Mouse (Mus musculus) liver, embryonic 15.5 days (tissue): Measurements from ENCODE around the gene Gga3. TPM values are rescaled to one million over a fixed set of nuclear protein-coding genes. Genes with fewer than 3 reads are reported as not detected.

Experiments
- ATAC-seq: fragments of 200-750 bp; cut with Nextera tagmentation; 2 replicates; pipeline ENCODE4 v1.8.0; 2017; ENCODE audit warnings: moderate number of reproducible peaks, mild to moderate bottlenecking, moderate library complexity; ENCODE audit not compliant: insufficient read depth
- H3K27ac ChIP-seq: fragments of 300-500 bp; sonication (generic); replicated peaks from 2 replicates; pipeline ENCODE4 v1.5.1; 2015; ENCODE audit warnings: mild to moderate bottlenecking, inconsistent platforms
- H3K27me3 ChIP-seq: fragments of 300-500 bp; sonication (generic); 2 replicates; pipeline ENCODE4 v1.6.1; 2015; ENCODE audit warnings: mild to moderate bottlenecking, inconsistent platforms
- H3K36me3 ChIP-seq: fragments of 300-500 bp; sonication (generic); replicated peaks from 2 replicates; pipeline ENCODE4 v1.6.1; 2015; ENCODE audit warnings: moderate library complexity, mild to moderate bottlenecking, inconsistent platforms
- H3K4me1 ChIP-seq: fragments of 300-500 bp; sonication (generic); replicated peaks from 2 replicates; pipeline ENCODE4 v1.6.1; 2015; ENCODE audit warnings: inconsistent platforms
- H3K4me2 ChIP-seq: fragments of 300-500 bp; sonication (generic); 2 replicates; pipeline ENCODE4 v1.6.1; 2015; ENCODE audit warnings: moderate library complexity, mild to moderate bottlenecking, inconsistent platforms
- H3K4me3 ChIP-seq: fragments of 300-500 bp; sonication (generic); replicated peaks from 2 replicates; pipeline ENCODE4 v1.5.1; 2015; ENCODE audit warnings: mild to moderate bottlenecking, inconsistent platforms
- H3K9ac ChIP-seq: fragments of 300-500 bp; sonication (generic); 2 replicates; pipeline ENCODE4 v1.6.1; 2015; ENCODE audit warnings: moderate library complexity, mild to moderate bottlenecking, inconsistent platforms
- H3K9me3 ChIP-seq: fragments of 300-500 bp; sonication (generic); replicated peaks from 2 replicates; pipeline ENCODE4 v1.6.1; 2016; ENCODE audit warnings: inconsistent platforms
- WGBS: fragments of 180-500 bp; shearing (Covaris S2); methylation state at CpG from one replicate; pipeline ENCODE4 v1.1.7; 2015; ENCODE audit warnings: mixed read lengths; ENCODE audit not compliant: insufficient replicate concordance; 5-methylcytosine and 5-hydroxymethylcytosine counted together
- polyA plus RNA-seq: library from polyadenylated mRNA; unstranded; fragments of >200 nt; fragmentation: Nextera tagmentation; extraction: Ambion mirVana; gene quantifications from 2 replicates; pipeline ENCODE4 v1.2.1, GENCODE M21; 2015

Gene Gga3
- polyA plus RNA-seq, 1 experiment from 2014 or later: 7.7 TPM

DNA sequence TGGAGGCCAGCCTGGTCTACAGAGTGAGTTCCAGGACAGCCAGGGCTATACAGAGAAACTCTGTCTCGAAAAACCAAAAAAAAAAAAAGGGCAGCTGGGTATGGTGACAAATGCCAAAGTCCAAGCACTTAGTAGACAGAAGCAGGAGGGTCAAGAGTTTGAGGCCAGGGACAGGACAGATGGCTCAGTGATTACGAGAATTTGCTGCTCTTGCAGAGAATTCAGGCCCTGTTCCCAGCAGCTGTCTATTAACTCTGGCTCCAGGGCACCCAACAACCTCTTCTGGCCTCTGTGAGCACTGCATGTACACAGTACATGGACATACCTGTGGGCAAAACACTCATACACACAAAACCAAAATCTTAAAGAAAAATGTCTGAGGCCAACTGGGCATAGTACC lies 14.2 kb upstream of the Gga3 start:
- no peak for ATAC-seq
- no peak overlapping the region for H3K9ac ChIP-seq
- no peaks in the 10 kb centered on the region for H3K9me3 ChIP-seq
- H3K27me3 ChIP-seq: no peaks in the 10 kb centered on the region
- no peak overlapping the region for H3K4me3 ChIP-seq
- WGBS: 62% methylated on average over 2 of the region's 2 CpGs
- H3K4me2 ChIP-seq: no peak overlapping the region
- H3K4me1 ChIP-seq: peaks cover 16% of the 10 kb centered on the region
- H3K36me3 ChIP-seq: peaks cover 59% of the 10 kb centered on the region
- no peak overlapping the region for H3K27ac ChIP-seq

DNA sequence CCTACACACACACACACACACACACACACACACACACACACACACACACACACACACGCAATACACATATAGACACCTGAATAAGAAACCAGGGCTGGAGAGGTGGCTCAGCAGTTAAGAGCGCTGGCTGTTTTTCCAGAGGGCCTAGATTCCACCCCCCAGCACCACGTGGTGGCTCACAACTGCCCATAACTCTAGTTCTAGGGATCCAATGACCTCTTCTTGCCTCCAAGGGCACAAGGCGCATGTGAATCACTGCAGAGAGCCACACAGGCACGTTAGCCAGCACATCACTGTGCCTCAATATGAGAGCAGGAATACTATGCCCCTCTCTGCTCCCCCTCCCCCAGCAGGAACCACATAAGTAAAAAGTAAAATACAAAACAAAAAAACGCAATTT lies 13.0 kb upstream of the Gga3 start:
- Histone ChIP-seq H3K9ac (no peak overlapping the region), H3K36me3 (peaks cover 48% of the 10 kb centered on the region), H3K4me3 (no peak overlapping the region), H3K27ac (no peak overlapping the region), H3K9me3 (no peaks in the 10 kb centered on the region), H3K4me2 (no peak overlapping the region), H3K27me3 (no peaks in the 10 kb centered on the region), H3K4me1 (peaks cover 23% of the 10 kb centered on the region)
- 77% methylated on average over 6 of the region's 6 CpGs for WGBS
- no peak for ATAC-seq

DNA sequence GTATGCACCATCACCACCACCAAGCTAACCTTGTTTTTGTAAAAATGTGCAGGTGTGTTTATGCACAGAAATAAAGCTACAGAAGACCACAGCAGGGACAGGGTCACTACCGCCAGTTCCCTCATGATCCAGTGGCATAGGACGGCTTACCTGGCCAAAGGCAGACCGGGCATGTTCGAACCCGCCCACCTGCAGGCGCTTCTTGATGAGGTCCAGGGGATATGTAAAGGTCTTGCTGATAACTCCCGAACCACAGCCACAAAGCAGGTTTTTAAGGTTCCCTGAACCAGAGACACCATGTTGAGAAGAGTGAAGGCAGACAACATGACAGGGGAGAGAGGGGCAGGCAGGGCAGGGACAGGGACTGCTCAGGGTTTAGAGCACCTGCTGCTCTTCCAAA lies 12.5 kb upstream of the Gga3 start:
- H3K27ac ChIP-seq: no peak overlapping the region
- H3K9me3 ChIP-seq: no peaks in the 10 kb centered on the region
- H3K4me1 ChIP-seq: peaks cover 28% of the 10 kb centered on the region
- no peaks in the 10 kb centered on the region for H3K27me3 ChIP-seq
- peaks cover 48% of the 10 kb centered on the region for H3K36me3 ChIP-seq
- WGBS: 74% methylated on average over 7 of the region's 7 CpGs
- no peak overlapping the region for H3K4me2 ChIP-seq
- no peak overlapping the region for H3K4me3 ChIP-seq
- ATAC-seq: no peak
- no peak overlapping the region for H3K9ac ChIP-seq

DNA sequence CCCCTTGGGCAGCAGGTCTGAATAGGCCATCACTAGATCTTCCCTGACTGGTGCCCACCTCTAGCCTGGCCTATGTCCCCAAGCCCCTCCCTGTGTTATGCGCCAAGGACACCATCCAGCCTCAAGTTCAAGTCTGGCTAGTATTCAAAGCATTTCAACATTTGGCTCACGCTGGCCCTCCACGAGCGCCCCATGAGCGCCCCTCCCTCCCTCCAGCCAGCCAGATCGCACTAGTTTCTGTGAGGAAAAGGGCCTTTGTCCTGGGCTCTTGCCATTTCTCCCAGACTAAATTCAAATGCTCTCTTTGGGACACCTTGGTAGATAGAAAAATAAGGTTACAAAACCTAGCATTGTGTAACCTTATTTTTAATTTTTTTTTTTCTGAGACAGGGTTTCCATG lies 12.0 kb upstream of the Gga3 start:
- Histone ChIP-seq H3K9me3 (no peaks in the 10 kb centered on the region), H3K9ac (no peak overlapping the region), H3K4me3 (no peak overlapping the region), H3K27ac (no peak overlapping the region), H3K4me1 (peaks cover 33% of the 10 kb centered on the region), H3K27me3 (no peaks in the 10 kb centered on the region), H3K36me3 (peaks cover 44% of the 10 kb centered on the region), H3K4me2 (no peak overlapping the region)
- 86% methylated on average over 6 of the region's 6 CpGs for WGBS
- ATAC-seq: no peak

GRCm38 (mm10) chr11:115615108-115615825 lies 11.4 kb upstream of the Gga3 start:
- Histone ChIP-seq H3K9ac (no peak overlapping the region), H3K27ac (no peak overlapping the region), H3K4me1 (peaks cover 37% of the 10 kb centered on the region), H3K4me2 (no peak overlapping the region), H3K27me3 (no peaks in the 10 kb centered on the region), H3K36me3 (peaks cover 43% of the 10 kb centered on the region), H3K4me3 (no peak overlapping the region), H3K9me3 (no peaks in the 10 kb centered on the region)
- no peak for ATAC-seq
- 75% methylated on average over 15 of the region's 15 CpGs for WGBS

DNA sequence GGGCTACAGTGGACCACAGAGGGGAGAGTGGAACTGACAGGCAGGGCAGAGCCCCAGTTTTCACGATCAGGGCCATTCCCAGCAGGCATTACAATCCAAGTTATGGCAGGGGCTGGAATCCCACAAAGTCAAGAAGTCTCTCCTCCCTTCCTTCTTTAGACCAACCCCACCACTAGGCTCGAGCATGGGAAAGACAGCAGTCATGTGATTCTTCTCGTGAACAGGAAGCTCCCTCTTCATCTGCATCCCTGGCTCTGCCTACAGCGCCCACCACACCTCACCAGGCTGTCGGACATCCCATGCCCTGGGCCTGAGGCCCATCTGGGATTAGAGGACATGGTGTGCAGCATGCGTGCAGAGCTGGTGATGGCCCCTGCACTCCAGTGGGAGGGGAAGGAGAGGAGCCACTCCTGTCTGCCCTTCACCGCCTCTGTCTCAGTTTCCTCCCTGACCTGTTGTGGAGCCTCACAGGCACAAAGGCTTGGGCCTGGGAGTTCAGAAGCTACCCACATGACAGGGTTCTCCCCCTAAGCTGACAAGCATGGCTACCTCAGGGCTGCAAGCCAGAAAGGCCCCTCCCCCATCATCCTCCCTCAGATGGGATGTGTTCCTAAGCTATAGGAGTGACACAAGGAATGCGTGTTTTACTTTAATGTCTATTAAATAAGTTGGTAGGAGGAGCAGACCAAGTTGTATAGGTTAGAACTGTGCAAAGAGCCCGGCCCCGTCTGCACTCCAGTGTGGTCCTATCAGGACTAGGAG lies 10.7 kb upstream of the Gga3 start:
- 72% methylated on average over 10 of the region's 10 CpGs for WGBS
- H3K9ac ChIP-seq: no peak overlapping the region
- no peak overlapping the region for H3K4me2 ChIP-seq
- no peaks in the 10 kb centered on the region for H3K27me3 ChIP-seq
- H3K4me1 ChIP-seq: peaks cover 43% of the 10 kb centered on the region
- no peak for ATAC-seq
- no peaks in the 10 kb centered on the region for H3K9me3 ChIP-seq
- peaks cover 41% of the 10 kb centered on the region for H3K36me3 ChIP-seq
- no peak overlapping the region for H3K4me3 ChIP-seq
- 0 out of 2 replicates have a peak overlapping the region, but pooled peaks have one; percentile 19 for H3K27ac ChIP-seq

DNA sequence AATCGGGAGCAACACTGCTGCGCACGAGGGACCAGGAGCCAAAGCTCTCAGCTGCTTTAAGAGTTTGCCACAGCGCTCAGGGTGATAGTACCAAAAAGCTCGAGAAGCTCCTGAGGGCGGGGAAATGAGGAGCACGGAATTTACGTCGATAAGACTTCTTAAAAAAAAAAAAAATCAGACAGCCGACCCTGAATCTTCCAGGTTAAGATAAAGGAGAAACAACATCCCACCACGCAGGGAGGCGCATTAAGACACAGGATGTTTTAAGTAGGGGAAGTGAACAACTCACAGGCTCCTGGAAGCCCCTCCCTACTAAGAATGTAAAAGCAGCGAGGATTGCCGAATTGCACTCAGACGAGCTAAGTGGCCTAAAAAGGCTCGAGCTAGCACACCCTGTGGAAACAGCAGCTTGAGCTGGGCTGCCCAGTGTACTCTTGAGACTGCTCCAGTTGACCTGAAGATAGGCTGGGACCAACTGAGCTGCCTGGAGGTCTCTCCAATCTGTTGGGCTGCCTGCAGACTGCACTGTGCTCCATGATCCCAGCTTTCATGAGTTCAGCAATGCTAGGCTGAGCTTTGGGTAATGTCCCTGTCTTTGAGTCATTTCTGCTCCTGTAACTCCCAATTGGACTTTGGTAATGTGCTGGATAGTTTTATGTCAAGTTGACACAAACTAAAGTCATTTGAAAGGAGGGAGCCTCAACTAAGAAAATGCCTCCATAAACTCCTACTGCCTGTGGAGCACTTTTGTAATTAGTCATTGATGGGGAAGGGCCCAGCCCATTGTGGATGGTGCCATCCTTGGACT lies 9.5 kb upstream of the Gga3 start:
- H3K9me3 ChIP-seq: no peaks in the 10 kb centered on the region
- under 1% methylated on average over 16 of the region's 16 CpGs for WGBS
- peaks cover 49% of the 10 kb centered on the region for H3K4me1 ChIP-seq
- peak overlapping the region; percentile 86 for H3K4me2 ChIP-seq
- ATAC-seq: peak; percentile 20
- H3K4me3 ChIP-seq: peak overlapping the region; percentile 82
- peak overlapping the region; percentile 89 for H3K9ac ChIP-seq
- H3K27ac ChIP-seq: peak overlapping the region; percentile 99
- H3K36me3 ChIP-seq: peaks cover 47% of the 10 kb centered on the region
- no peaks in the 10 kb centered on the region for H3K27me3 ChIP-seq

GRCm38 (mm10) chr11:115612410-115613137 lies 8.7 kb upstream of the Gga3 start, which contains the start of gene Mif4gd:
Gene Mif4gd, minus strand, starts transcription at chr11:115612969.
- peaks cover 51% of the 10 kb centered on the region for H3K36me3 ChIP-seq

DNA sequence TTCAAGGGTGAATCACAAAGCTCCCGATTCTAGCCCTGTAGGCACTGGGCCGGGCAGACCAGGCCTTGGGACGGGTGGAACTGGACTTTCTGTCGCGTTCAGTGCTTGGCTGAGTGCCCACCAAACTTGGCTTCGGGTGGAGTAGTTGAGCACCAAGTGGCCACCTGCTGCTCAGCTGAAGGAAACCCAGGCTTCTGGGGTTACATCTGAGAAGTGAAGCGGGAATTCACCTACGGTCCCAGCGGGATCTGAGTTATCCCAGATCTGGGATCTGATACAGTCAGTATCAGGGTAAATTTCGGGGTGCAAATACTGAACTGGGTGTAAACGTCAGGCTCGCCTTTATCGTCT lies 8.2 kb upstream of the Gga3 start:
- Histone ChIP-seq H3K4me3 (peak overlapping the region; percentile 82), H3K4me2 (peak overlapping the region; percentile 86), H3K9ac (peak overlapping the region; percentile 89), H3K27me3 (no peaks in the 10 kb centered on the region), H3K36me3 (peaks cover 56% of the 10 kb centered on the region), H3K9me3 (no peaks in the 10 kb centered on the region), H3K27ac (peak overlapping the region; percentile 99), H3K4me1 (peaks cover 47% of the 10 kb centered on the region)
- ATAC-seq: peak; percentile 32
- under 1% methylated on average over 13 of the region's 13 CpGs for WGBS

More at GRCm38 (mm10) chr11:115612410-115613137, 8.7 kb upstream of the Gga3 start, which contains the start of gene Mif4gd:
- Histone ChIP-seq H3K27me3 (no peaks in the 10 kb centered on the region), H3K27ac (peak within 1 kb of the TSS; percentile 99), H3K4me1 (peaks cover 48% of the 10 kb centered on the region), H3K4me3 (peak within 1 kb of the TSS; percentile 82), H3K9ac (peak within 1 kb of the TSS; percentile 89), H3K4me2 (peak within 1 kb of the TSS; percentile 86), H3K9me3 (no peaks in the 10 kb centered on the region)
- under 1% methylated on average over 80 of the region's 80 CpGs for WGBS
- peak; percentile 87 for ATAC-seq

GRCm38 (mm10) chr11:115611173-115611572 lies 7.3 kb upstream of the Gga3 start:
- Histone ChIP-seq H3K27me3 (no peaks in the 10 kb centered on the region), H3K27ac (0 out of 2 replicates have a peak overlapping the region, but pooled peaks have one; percentile 99), H3K9me3 (no peaks in the 10 kb centered on the region), H3K36me3 (peaks cover 61% of the 10 kb centered on the region), H3K4me2 (peak overlapping the region; percentile 86), H3K4me1 (peaks cover 47% of the 10 kb centered on the region), H3K9ac (no peak overlapping the region; the same call in 1 of the 2 replicates), H3K4me3 (peak overlapping the region; percentile 82)
- WGBS: 82% methylated on average over 6 of the region's 6 CpGs
- no peak for ATAC-seq
